Mouse (Mus musculus): ENCODE measurements at regions not wholly inside any gene's neighbourhood (a gene's known extent, or its start where the extent isn't known, plus 50 kb on each side); places are given as distances from the start of the nearest gene placed in this dataset.

DNA sequence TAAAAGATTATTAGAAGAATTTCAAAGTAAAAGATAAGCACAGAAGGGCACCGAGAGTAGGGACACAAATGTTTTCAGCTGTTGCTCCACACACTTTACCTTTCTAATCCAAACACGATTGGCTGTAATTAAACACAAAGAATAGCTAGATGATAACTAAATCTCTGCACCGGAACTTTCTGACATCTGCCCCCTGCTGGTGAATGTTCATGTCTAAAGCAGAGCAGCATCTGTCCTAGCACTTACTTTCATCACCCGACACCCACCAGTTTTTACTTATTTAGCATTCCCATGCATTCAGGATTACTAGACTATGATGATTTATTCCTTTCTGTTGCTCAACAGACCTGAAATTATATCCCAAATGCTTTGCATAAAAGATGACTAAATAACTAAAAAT is 425.7 kb downstream of the Gm11232 start:
- Histone ChIP-seq H3K36me3 (ENCODE audit: control insufficient read depth in 1 of 2, insufficient read depth in 2 of 2, low read length in 2 of 2) (no peaks in the 10 kb centered on the region), H3K9me3 (replicated peaks; ENCODE audit: insufficient read depth, low read length) (no peaks in the 10 kb centered on the region), H3K27ac (ENCODE audit: control insufficient read depth, low read depth, low read length) (no peak overlapping the region), H3K4me1 (ENCODE audit: control insufficient read depth in 1 of 2, insufficient read depth in 2 of 2, low read length in 2 of 2) (no peaks in the 10 kb centered on the region), H3K27me3 (ENCODE audit: control insufficient read depth in 1 of 2, insufficient read depth in 2 of 2, low read length in 2 of 2) (no peaks in the 10 kb centered on the region), H3K9ac (ENCODE audit: control insufficient read depth, low read depth, low read length, poor library complexity, severe bottlenecking) (no peak overlapping the region), H3K4me3 (ENCODE audit: control insufficient read depth in 1 of 2, insufficient read depth in 1 of 2, low read depth in 2 of 2, low read length in 2 of 2) (no peak overlapping the region), H3K79me2 (ENCODE audit: control insufficient read depth, insufficient read depth, low read length, poor library complexity) (no peaks in the 10 kb centered on the region)
- DNase-seq (ENCODE audit: low read depth, low spot score): peak; percentile 24
- TF ChIP-seq NRF1 (IDR thresholded peaks at IDR 0.05; ENCODE audit: insufficient read depth, low read depth, low read length, poor library complexity, severe bottlenecking): no peak
- peak; percentile 20; the same call in 1 of the 2 replicates for TF ChIP-seq ZC3H11A (IDR thresholded peaks at IDR 0.05; ENCODE audit: low read depth, low read length)
- TF ChIP-seq MEF2A (IDR thresholded peaks at IDR 0.05; ENCODE audit: extremely low read depth, insufficient replicate concordance, low read depth, low read length, poor library complexity, severe bottlenecking): no peak
- no peak for TF ChIP-seq ZMIZ1 (IDR thresholded peaks at IDR 0.05; ENCODE audit: low read depth, low read length)
- TF ChIP-seq RAD21 (IDR thresholded peaks at IDR 0.05; ENCODE audit: low read depth, low read length): peak; percentile 24
- TF ChIP-seq ELF1 (IDR thresholded peaks at IDR 0.05; ENCODE audit: low read depth, low read length): no peak
- no peak for TF ChIP-seq ETS1 (IDR thresholded peaks at IDR 0.05; ENCODE audit: low read depth, low read length)
- TF ChIP-seq KAT2A (conservative IDR thresholded peaks at IDR 0.05; ENCODE audit: low read depth, low read length): no peak
- TF ChIP-seq CTCF (IDR thresholded peaks at IDR 0.05 in 2 of 3, conservative IDR thresholded peaks at IDR 0.05 in 1 of 3; ENCODE audit: control insufficient read depth in 1 of 3, insufficient read depth in 1 of 3, low read depth in 2 of 3, low read length in 3 of 3, poor library complexity in 1 of 3, severe bottlenecking in 1 of 3): peak; percentile 8 to 31 (median 29); a peak in 3 of 6 replicates
- TF ChIP-seq USF1 (IDR thresholded peaks at IDR 0.05; ENCODE audit: low read depth, low read length): no peak
- no peak for TF ChIP-seq TAL1 (IDR thresholded peaks at IDR 0.05; ENCODE audit: low read length)
- TF ChIP-seq EP300 (IDR thresholded peaks at IDR 0.05; ENCODE audit: low read depth in 1 of 2, low read length in 2 of 2): no peak
- TF ChIP-seq BHLHE40 (IDR thresholded peaks at IDR 0.05; ENCODE audit: borderline replicate concordance, low read depth, low read length): no peak
- peak; percentile 54 for TF ChIP-seq SMC3 (IDR thresholded peaks at IDR 0.05; ENCODE audit: low read depth, low read length)
- no peak for TF ChIP-seq TCF12 (IDR thresholded peaks at IDR 0.05; ENCODE audit: low read depth, low read length)
- no peak for TF ChIP-seq NELFE (IDR thresholded peaks at IDR 0.05; ENCODE audit: low read depth, low read length)
- no peak for TF ChIP-seq POLR2AphosphoS5 (IDR thresholded peaks at IDR 0.05; ENCODE audit: borderline replicate concordance, low read depth, low read length)
- no peak for TF ChIP-seq RCOR1 (IDR thresholded peaks at IDR 0.05; ENCODE audit: low read depth, low read length)
- TF ChIP-seq GABPA (IDR thresholded peaks at IDR 0.05; ENCODE audit: low read depth, low read length): no peak
- TF ChIP-seq UBTF (IDR thresholded peaks at IDR 0.05; ENCODE audit: borderline replicate concordance, insufficient read depth, low read depth, low read length): no peak
- no peak for TF ChIP-seq POLR2AphosphoS2 (IDR thresholded peaks at IDR 0.05; ENCODE audit: low read length)
- no peak for TF ChIP-seq ZKSCAN1 (IDR thresholded peaks at IDR 0.05; ENCODE audit: low read depth, low read length)
- no peak for TF ChIP-seq MAZ (IDR thresholded peaks at IDR 0.05; ENCODE audit: low read depth, low read length)
- no peak for TF ChIP-seq CHD1 (IDR thresholded peaks at IDR 0.05; ENCODE audit: low read depth, low read length)
- no peak for TF ChIP-seq E2F4 (IDR thresholded peaks at IDR 0.05; ENCODE audit: borderline replicate concordance, low read depth, low read length)
- TF ChIP-seq MAFK (IDR thresholded peaks at IDR 0.05; ENCODE audit: borderline replicate concordance, low read depth, low read length): no peak

Measured in MEL (cell line).